Mouse (Mus musculus): Measurements from ENCODE around the gene Tdrkh. TPM values are rescaled to one million over a fixed set of nuclear protein-coding genes. Genes with fewer than 3 reads are reported as not detected.

The Tdrkh gene
- polyA plus RNA-seq, 1 experiment: 0.07 TPM

DNA sequence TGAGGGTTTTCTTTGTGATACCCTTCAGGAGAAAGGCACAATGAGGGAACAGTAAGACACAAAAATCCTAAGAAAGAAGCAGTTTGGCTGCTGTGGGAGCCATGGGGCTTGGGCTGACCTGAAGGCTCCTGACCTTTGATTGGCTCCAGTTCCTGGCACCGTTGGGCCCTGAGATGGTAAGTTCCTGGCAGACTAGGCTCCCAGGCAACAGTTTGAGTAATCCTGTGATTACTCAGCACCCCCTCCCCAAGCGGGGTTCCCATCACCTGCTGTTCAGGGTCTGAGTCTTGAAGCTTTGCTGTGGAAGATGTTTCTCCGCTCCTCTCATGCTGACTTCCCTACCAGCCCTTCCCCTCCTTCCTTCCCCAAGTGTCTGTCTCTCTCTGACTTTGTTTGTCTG is 29.6 kb upstream of the Tdrkh start:
- H3K27me3 ChIP-seq (ENCODE audit: control insufficient read depth): no peaks in the 10 kb centered on the region
- no peak overlapping the region for H3K4me3 ChIP-seq (replicated peaks)
- no peaks in the 10 kb centered on the region for H3K9me3 ChIP-seq (ENCODE audit: control insufficient read depth, low read length)
- TF ChIP-seq TAL1 (IDR thresholded peaks at IDR 0.05; ENCODE audit: low read length) (no peak), GATA1 (IDR thresholded peaks at IDR 0.05; ENCODE audit: low read length) (no peak)
- no peaks in the 10 kb centered on the region for H3K4me1 ChIP-seq (ENCODE audit: control insufficient read depth)
- H3K36me3 ChIP-seq (ENCODE audit: control insufficient read depth): no peaks in the 10 kb centered on the region

- no peaks in the 10 kb centered on the region for H3K36me3 ChIP-seq (ENCODE audit: control insufficient read depth)
- no peak overlapping the region for H3K4me3 ChIP-seq (replicated peaks)
- no peak for TF ChIP-seq TAL1 (IDR thresholded peaks at IDR 0.05; ENCODE audit: low read length)
- no peak for TF ChIP-seq GATA1 (IDR thresholded peaks at IDR 0.05; ENCODE audit: low read length)
- no peaks in the 10 kb centered on the region for H3K4me1 ChIP-seq (ENCODE audit: control insufficient read depth)
- no peaks in the 10 kb centered on the region for H3K27me3 ChIP-seq (ENCODE audit: control insufficient read depth)
- H3K9me3 ChIP-seq (ENCODE audit: control insufficient read depth, low read length): no peaks in the 10 kb centered on the region
Observed at GRCm38 (mm10) chr3:94386671-94387070, 26.4 kb upstream of the Tdrkh start.

DNA sequence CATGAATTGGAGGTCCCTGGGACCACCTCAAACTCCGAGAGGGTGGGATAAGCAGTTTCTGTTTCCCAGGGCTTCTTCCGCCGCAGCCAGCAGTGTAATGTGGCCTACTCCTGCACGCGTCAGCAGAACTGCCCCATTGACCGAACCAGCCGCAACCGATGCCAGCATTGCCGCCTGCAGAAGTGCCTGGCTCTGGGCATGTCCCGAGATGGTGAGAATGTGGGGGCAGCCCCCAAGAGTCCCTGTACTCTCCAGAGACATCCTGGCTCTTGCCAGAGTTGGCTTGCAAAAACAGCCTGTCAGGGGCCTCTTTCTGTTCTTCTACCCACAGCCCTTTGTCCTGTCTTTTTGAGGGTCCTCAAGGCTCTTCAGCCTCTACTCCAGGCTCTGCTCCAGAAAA is 25.7 kb upstream of the Tdrkh start:
- Histone ChIP-seq H3K4me1 (ENCODE audit: control insufficient read depth) (no peaks in the 10 kb centered on the region), H3K9me3 (ENCODE audit: control insufficient read depth, low read length) (no peaks in the 10 kb centered on the region), H3K27me3 (ENCODE audit: control insufficient read depth) (no peaks in the 10 kb centered on the region), H3K36me3 (ENCODE audit: control insufficient read depth) (no peaks in the 10 kb centered on the region), H3K4me3 (replicated peaks) (no peak overlapping the region)
- no peak for TF ChIP-seq TAL1 (IDR thresholded peaks at IDR 0.05; ENCODE audit: low read length)
- no peak for TF ChIP-seq GATA1 (IDR thresholded peaks at IDR 0.05; ENCODE audit: low read length)

- Histone ChIP-seq H3K36me3 (ENCODE audit: control insufficient read depth) (no peaks in the 10 kb centered on the region), H3K4me1 (ENCODE audit: control insufficient read depth) (no peaks in the 10 kb centered on the region), H3K27me3 (ENCODE audit: control insufficient read depth) (no peaks in the 10 kb centered on the region), H3K9me3 (ENCODE audit: control insufficient read depth, low read length) (no peaks in the 10 kb centered on the region), H3K4me3 (replicated peaks) (no peak overlapping the region)
- TF ChIP-seq TAL1 (IDR thresholded peaks at IDR 0.05; ENCODE audit: low read length) (no peak), GATA1 (IDR thresholded peaks at IDR 0.05; ENCODE audit: low read length) (no peak)
Observed at GRCm38 (mm10) chr3:94388047-94388446, 25.0 kb upstream of the Tdrkh start.

GRCm38 (mm10) chr3:94389420-94389819 is 23.7 kb upstream of the Tdrkh start:
- Histone ChIP-seq H3K4me3 (replicated peaks) (no peak overlapping the region), H3K4me1 (ENCODE audit: control insufficient read depth) (no peaks in the 10 kb centered on the region), H3K9me3 (ENCODE audit: control insufficient read depth, low read length) (no peaks in the 10 kb centered on the region), H3K36me3 (ENCODE audit: control insufficient read depth) (no peaks in the 10 kb centered on the region), H3K27me3 (ENCODE audit: control insufficient read depth) (no peaks in the 10 kb centered on the region)
- no peak for TF ChIP-seq TAL1 (IDR thresholded peaks at IDR 0.05; ENCODE audit: low read length)
- TF ChIP-seq GATA1 (IDR thresholded peaks at IDR 0.05; ENCODE audit: low read length): no peak

GRCm38 (mm10) chr3:94391001-94391400 is 22.1 kb upstream of the Tdrkh start:
- TF ChIP-seq TAL1 (IDR thresholded peaks at IDR 0.05; ENCODE audit: low read length) (no peak), GATA1 (IDR thresholded peaks at IDR 0.05; ENCODE audit: low read length) (no peak)
- Histone ChIP-seq H3K4me1 (ENCODE audit: control insufficient read depth) (no peaks in the 10 kb centered on the region), H3K9me3 (ENCODE audit: control insufficient read depth, low read length) (no peaks in the 10 kb centered on the region), H3K4me3 (replicated peaks) (no peak overlapping the region), H3K27me3 (ENCODE audit: control insufficient read depth) (no peaks in the 10 kb centered on the region), H3K36me3 (ENCODE audit: control insufficient read depth) (no peaks in the 10 kb centered on the region)

DNA sequence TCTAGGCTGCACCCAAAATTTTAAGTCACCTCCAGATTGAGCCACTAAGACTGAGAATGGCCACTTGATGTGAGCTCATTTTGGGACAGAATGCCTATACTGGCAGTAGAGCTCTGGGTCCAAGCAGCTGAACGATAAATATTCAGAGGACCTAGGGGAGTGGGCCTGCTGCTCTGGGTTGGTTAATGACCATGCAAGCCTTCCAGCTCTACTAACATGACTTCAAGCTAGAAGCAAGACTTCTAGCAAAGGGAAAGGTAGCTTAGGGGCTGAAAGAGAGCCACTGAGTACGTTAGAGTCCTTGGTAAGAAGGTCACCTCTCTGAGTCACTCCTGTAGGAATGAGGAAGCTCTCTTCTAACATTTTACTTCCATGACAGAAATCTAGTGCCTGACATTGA is 20.9 kb upstream of the Tdrkh start:
- TF ChIP-seq GATA1 (IDR thresholded peaks at IDR 0.05; ENCODE audit: low read length) (no peak), TAL1 (IDR thresholded peaks at IDR 0.05; ENCODE audit: low read length) (no peak)
- Histone ChIP-seq H3K4me3 (replicated peaks) (no peak overlapping the region), H3K36me3 (ENCODE audit: control insufficient read depth) (no peaks in the 10 kb centered on the region), H3K9me3 (ENCODE audit: control insufficient read depth, low read length) (no peaks in the 10 kb centered on the region), H3K4me1 (ENCODE audit: control insufficient read depth) (no peaks in the 10 kb centered on the region), H3K27me3 (ENCODE audit: control insufficient read depth) (peaks cover 3% of the 10 kb centered on the region)

- H3K4me1 ChIP-seq (ENCODE audit: control insufficient read depth): no peaks in the 10 kb centered on the region
- TF ChIP-seq TAL1 (IDR thresholded peaks at IDR 0.05; ENCODE audit: low read length): no peak
- TF ChIP-seq GATA1 (IDR thresholded peaks at IDR 0.05; ENCODE audit: low read length): no peak
- H3K27me3 ChIP-seq (ENCODE audit: control insufficient read depth): peaks cover 11% of the 10 kb centered on the region
- no peaks in the 10 kb centered on the region for H3K36me3 ChIP-seq (ENCODE audit: control insufficient read depth)
- H3K4me3 ChIP-seq (replicated peaks): no peak overlapping the region
- H3K9me3 ChIP-seq (ENCODE audit: control insufficient read depth, low read length): no peaks in the 10 kb centered on the region
Observed at GRCm38 (mm10) chr3:94393049-94393448, 20.0 kb upstream of the Tdrkh start.

- Histone ChIP-seq H3K27me3 (ENCODE audit: control insufficient read depth) (peaks cover 43% of the 10 kb centered on the region), H3K4me3 (replicated peaks) (no peak overlapping the region), H3K9me3 (ENCODE audit: control insufficient read depth, low read length) (no peaks in the 10 kb centered on the region), H3K4me1 (ENCODE audit: control insufficient read depth) (no peaks in the 10 kb centered on the region), H3K36me3 (ENCODE audit: control insufficient read depth) (no peaks in the 10 kb centered on the region)
- TF ChIP-seq TAL1 (IDR thresholded peaks at IDR 0.05; ENCODE audit: low read length) (no peak), GATA1 (IDR thresholded peaks at IDR 0.05; ENCODE audit: low read length) (no peak)
Observed at GRCm38 (mm10) chr3:94396336-94396735, 16.7 kb upstream of the Tdrkh start.

DNA sequence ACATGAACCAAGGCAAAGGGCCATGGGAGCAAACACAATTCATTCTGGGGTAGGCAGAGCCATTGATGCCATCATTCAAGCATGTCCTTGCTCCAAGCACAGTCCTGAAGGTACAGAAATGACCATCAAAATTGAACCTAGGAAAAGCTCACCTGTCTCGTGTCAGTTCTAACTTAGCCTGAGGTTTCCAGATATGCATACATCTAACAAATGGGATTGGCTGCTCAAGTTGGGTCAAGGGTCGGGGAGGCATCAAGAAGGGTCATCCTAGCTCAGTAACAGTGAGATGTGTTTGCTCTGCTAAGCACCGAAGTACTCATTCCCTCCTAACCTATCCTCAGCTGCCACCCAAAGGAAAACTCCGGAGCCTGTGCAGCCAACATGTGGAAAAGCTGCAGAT is 16.2 kb upstream of the Tdrkh start:
- no peak for TF ChIP-seq GATA1 (IDR thresholded peaks at IDR 0.05; ENCODE audit: low read length)
- TF ChIP-seq TAL1 (IDR thresholded peaks at IDR 0.05; ENCODE audit: low read length): no peak
- Histone ChIP-seq H3K9me3 (ENCODE audit: control insufficient read depth, low read length) (no peaks in the 10 kb centered on the region), H3K4me1 (ENCODE audit: control insufficient read depth) (no peaks in the 10 kb centered on the region), H3K27me3 (ENCODE audit: control insufficient read depth) (peaks cover 46% of the 10 kb centered on the region), H3K4me3 (replicated peaks) (no peak overlapping the region), H3K36me3 (ENCODE audit: control insufficient read depth) (no peaks in the 10 kb centered on the region)

Data from erythroblast, embryonic 14.5 days (primary cell).